Mouse (Mus musculus) gastrocnemius, adult 2 months (tissue): ENCODE data around the gene Omd. TPM values are rescaled to one million over a fixed set of nuclear protein-coding genes. Genes with fewer than 3 reads are reported as not detected.
"Not testable (repeated sequence)": the region's sequence is repeated elsewhere in the genome, so short reads cannot be mapped to it uniquely, and the experiment has no call there.

Experiments used
- DNase-seq: peaks from one replicate; pipeline ENCODE4 v3.0.0; 2022
- H3K27ac ChIP-seq: fragments of 200-600 bp; 2 replicates; pipeline ENCODE4 v1.8.1; 2022; ENCODE audit warnings: mild to moderate bottlenecking
- H3K4me3 ChIP-seq: fragments of 200-600 bp; 2 replicates; pipeline ENCODE4 v1.8.1; 2022; ENCODE audit warnings: mild to moderate bottlenecking, moderate library complexity
- CTCF ChIP-seq: fragments of 200-600 bp; IDR thresholded peaks from 2 replicates; pipeline ENCODE4 v1.8.1; 2022; ENCODE audit warnings: antibody characterized with exemption, mild to moderate bottlenecking, moderate library complexity
- intact Hi-C: fragments of 180-260 bp; cut with DNase I; formaldehyde crosslinking; loops from one replicate; pipeline ENCODE4 v1.15.1; 2025
- total RNA-seq, 2 experiments: library from RNA; stranded (reverse); gene quantifications; 2 replicates each; pipeline ENCODE4 v1.2.3; 2021

Omd gene
- total RNA-seq, 2 experiments from 2014 or later, result 1.9 to 4.8 TPM

- H3K27ac ChIP-seq, result no peak overlapping the region
Observed at GRCm38 (mm10) chr13:49560886-49561285, 21.4 kb upstream of the Omd start.

GRCm38 (mm10) chr13:49564347-49564746, 17.9 kb upstream of the Omd start:
- no peak for TF ChIP-seq CTCF
- intact Hi-C loops, result loop anchor here (5.0 kb wide), 1 partner anchor 78 kb away; no protein-coding TSS in a partner anchor
- H3K27ac ChIP-seq, result no peak overlapping the region
- DNase-seq, result no peak
- no peak overlapping the region for H3K4me3 ChIP-seq

More at GRCm38 (mm10) chr13:49560886-49561285, 21.4 kb upstream of the Omd start:
- no peak overlapping the region for H3K4me3 ChIP-seq
- TF ChIP-seq CTCF, result no peak
- DNase-seq, result no peak
- intact Hi-C loops, result loop anchor here (5.0 kb wide), 1 partner anchor 81 kb away; no protein-coding TSS in a partner anchor

- no peak overlapping the region for H3K4me3 ChIP-seq
- H3K27ac ChIP-seq, result no peak overlapping the region
- TF ChIP-seq CTCF, result no peak
- intact Hi-C loops, result no loop called here
- no peak for DNase-seq
Observed at GRCm38 (mm10) chr13:49570371-49570770, 11.9 kb upstream of the Omd start.

GRCm38 (mm10) chr13:49571418-49571817, 10.8 kb upstream of the Omd start:
- intact Hi-C loops, result no loop called here
- DNase-seq, result no peak
- Histone ChIP-seq H3K27ac (no peak overlapping the region), H3K4me3 (no peak overlapping the region)
- no peak for TF ChIP-seq CTCF

GRCm38 (mm10) chr13:49583859-49584258, 1.6 kb downstream of the Omd start:
- H3K27ac ChIP-seq, result peak overlapping the region; percentile 86
- DNase-seq, result no peak
- intact Hi-C loops, result no loop called here
- no peak for TF ChIP-seq CTCF
- peak overlapping the region; percentile 18 for H3K4me3 ChIP-seq

- DNase-seq, result peak; percentile 67
- intact Hi-C loops, result no loop called here
- H3K27ac ChIP-seq, result peak overlapping the region; percentile 86
- peak overlapping the region; percentile 18 for H3K4me3 ChIP-seq
- no peak for TF ChIP-seq CTCF
Observed at GRCm38 (mm10) chr13:49584307-49585005, 2.2 kb downstream of the Omd start.

GRCm38 (mm10) chr13:49586062-49586461, 3.8 kb downstream of the Omd start:
- DNase-seq, result no peak
- intact Hi-C loops, result no loop called here
- H3K4me3 ChIP-seq, result no peak overlapping the region; the same call in 1 of the 2 replicates
- peak overlapping the region; percentile 86 for H3K27ac ChIP-seq
- no peak for TF ChIP-seq CTCF

GRCm38 (mm10) chr13:49602541-49602940, 20.3 kb downstream of the Omd start:
- H3K27ac ChIP-seq, DNase-seq, intact Hi-C loops, H3K4me3 ChIP-seq: not testable (repeated sequence)

- Histone ChIP-seq H3K4me3 (no peak overlapping the region), H3K27ac (peak overlapping the region; percentile 31; the same call in 1 of the 2 replicates)
- TF ChIP-seq CTCF, result no peak
- intact Hi-C loops, result no loop called here
- DNase-seq, result no peak
Observed at GRCm38 (mm10) chr13:49603603-49604002, 21.3 kb downstream of the Omd start.

GRCm38 (mm10) chr13:49607714-49608113, 25.5 kb downstream of the Omd start, which contains the start of gene Ogn:
Ogn (plus strand) TSS chr13:49608046.
- TF ChIP-seq CTCF, result no peak
- Histone ChIP-seq H3K27ac (peak within 1 kb of the TSS; percentile 81), H3K4me3 (peak within 1 kb of the TSS; percentile 62)
- intact Hi-C loops, result no loop called here
- DNase-seq, result peak; percentile 32

- H3K4me3 ChIP-seq, result peak overlapping the region; percentile 62
- TF ChIP-seq CTCF, result no peak
- no peak for DNase-seq
- intact Hi-C loops, result no loop called here
- peak overlapping the region; percentile 81 for H3K27ac ChIP-seq
Observed at GRCm38 (mm10) chr13:49608589-49609322, 26.5 kb downstream of the Omd start.

- intact Hi-C loops, result no loop called here
- Histone ChIP-seq H3K4me3 (no peak overlapping the region), H3K27ac (no peak overlapping the region)
- no peak for TF ChIP-seq CTCF
- no peak for DNase-seq
Observed at GRCm38 (mm10) chr13:49617021-49617420, 34.8 kb downstream of the Omd start.

- no peak for DNase-seq
- intact Hi-C loops, result no loop called here
Observed at GRCm38 (mm10) chr13:49618365-49618764, 36.1 kb downstream of the Omd start.

More at GRCm38 (mm10) chr13:49618365-49618764, 36.1 kb downstream of the Omd start:
- TF ChIP-seq CTCF, result no peak
- Histone ChIP-seq H3K27ac (no peak overlapping the region), H3K4me3 (no peak overlapping the region)
